Mouse (Mus musculus): Measurements from ENCODE around the gene Olfr1364. TPM values are rescaled to one million over a fixed set of nuclear protein-coding genes. Genes with fewer than 3 reads are reported as not detected.
A peak's percentile ranks its signal among the peaks of the same experiment; 100 is the strongest.

Gene Olfr1364
- polyA plus RNA-seq (2016; fragmentation: Nextera tagmentation; extraction: Ambion mirVana) = not detected in 2 replicates

DNA sequence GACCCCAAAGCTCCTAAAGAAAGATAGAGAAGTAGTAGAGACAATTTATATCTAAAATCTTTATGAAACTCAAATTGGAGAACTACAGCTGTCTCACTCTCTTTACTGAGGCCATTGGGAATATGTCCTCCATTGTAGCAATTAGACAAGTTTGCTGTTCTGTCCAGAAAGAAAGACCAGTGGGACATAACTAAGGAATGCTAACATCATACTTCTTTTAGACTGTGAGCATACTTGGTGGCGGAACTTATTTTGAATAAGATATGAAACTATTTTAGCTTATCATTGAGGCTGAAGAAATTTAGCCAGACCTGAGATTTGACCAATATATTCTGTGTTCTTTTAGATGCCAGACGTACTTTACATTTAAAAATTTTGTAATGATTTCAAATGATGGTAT lies at the start of gene Olfr1364:
Gene Olfr1364 (minus strand): TSS at position 101 of the 400 bp plus-strand sequence.
- no peak within 1 kb of the TSS for H3K4me3 ChIP-seq
- no peaks in the 10 kb centered on the region for H3K27me3 ChIP-seq (replicated peaks)
- H3K9me3 ChIP-seq (replicated peaks) = no peaks in the 10 kb centered on the region
- H3K9ac ChIP-seq = no peak within 1 kb of the TSS
- H3K4me2 ChIP-seq = no peak within 1 kb of the TSS
- WGBS = 79% methylated on average over 2 of the region's 2 CpGs
- no peak within 1 kb of the TSS for H3K27ac ChIP-seq (ENCODE audit: poor library complexity, severe bottlenecking)
- H3K36me3 ChIP-seq = no peaks in the 10 kb centered on the region
- H3K4me1 ChIP-seq (replicated peaks) = no peaks in the 10 kb centered on the region
- ATAC-seq (ENCODE audit: insufficient number of reproducible peaks, low FRiP score) = no peak

DNA sequence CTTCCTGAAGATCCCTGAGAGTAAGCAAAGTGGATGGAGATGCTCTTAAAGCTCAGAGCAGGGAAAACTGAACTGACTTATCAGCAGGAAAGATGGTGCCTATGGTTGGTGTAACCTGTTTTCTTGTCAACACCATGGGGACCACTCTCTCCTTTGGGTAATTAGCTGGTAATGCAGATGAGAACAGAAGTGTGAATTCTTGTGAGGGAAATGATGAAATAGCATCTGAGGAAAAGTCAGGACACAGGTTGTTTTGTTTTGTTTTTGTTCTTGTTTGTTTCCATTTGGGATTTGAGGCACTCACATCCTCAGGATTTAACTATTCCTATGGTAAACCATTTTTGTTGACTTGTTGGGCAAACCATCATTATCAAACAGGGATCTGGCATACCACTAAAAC lies 32.4 kb upstream of the Olfr1364 start, which contains the start of gene Olfr1362:
Gene Olfr1362 (minus strand): TSS at position 101 of the 400 bp plus-strand sequence.
- no peak for ATAC-seq (ENCODE audit: insufficient number of reproducible peaks, low FRiP score)
- Histone ChIP-seq H3K9ac (no peak within 1 kb of the TSS), H3K4me1 (replicated peaks) (no peaks in the 10 kb centered on the region), H3K36me3 (no peaks in the 10 kb centered on the region), H3K4me2 (no peak within 1 kb of the TSS), H3K27ac (ENCODE audit: poor library complexity, severe bottlenecking) (no peak within 1 kb of the TSS), H3K4me3 (no peak within 1 kb of the TSS), H3K27me3 (replicated peaks) (no peaks in the 10 kb centered on the region), H3K9me3 (replicated peaks) (no peaks in the 10 kb centered on the region)

DNA sequence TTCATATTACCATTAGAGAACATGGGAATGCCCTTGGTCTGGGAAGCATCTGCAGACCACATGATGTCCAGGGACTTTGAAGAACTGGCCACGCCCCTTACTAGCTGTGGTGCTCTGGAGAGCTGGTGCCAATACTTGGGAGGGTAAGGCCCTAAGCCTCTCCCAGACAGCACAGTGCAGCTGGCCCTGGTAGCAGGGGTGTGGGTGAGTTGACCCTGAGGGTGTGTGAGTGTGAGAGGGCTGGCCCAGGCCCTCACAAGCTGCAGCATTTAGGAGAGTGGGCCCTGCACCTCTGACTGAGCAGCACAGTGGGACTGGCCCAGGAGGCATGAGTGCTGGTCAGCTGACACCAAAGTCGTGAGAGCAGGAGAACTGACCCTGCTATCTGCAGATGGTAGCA lies 10.1 kb upstream of the Olfr1364 start:
- Histone ChIP-seq H3K4me2 (no peak overlapping the region), H3K27me3 (replicated peaks) (no peaks in the 10 kb centered on the region), H3K9ac (no peak overlapping the region), H3K36me3 (no peaks in the 10 kb centered on the region), H3K4me1 (replicated peaks) (no peaks in the 10 kb centered on the region), H3K4me3 (no peak overlapping the region), H3K27ac (ENCODE audit: poor library complexity, severe bottlenecking) (no peak overlapping the region), H3K9me3 (replicated peaks) (no peaks in the 10 kb centered on the region)
- ATAC-seq (ENCODE audit: insufficient number of reproducible peaks, low FRiP score) = 0 out of 2 replicates have a peak, but pooled peaks have one; percentile 9
- WGBS = 49% methylated on average over 2 of the region's 2 CpGs

DNA sequence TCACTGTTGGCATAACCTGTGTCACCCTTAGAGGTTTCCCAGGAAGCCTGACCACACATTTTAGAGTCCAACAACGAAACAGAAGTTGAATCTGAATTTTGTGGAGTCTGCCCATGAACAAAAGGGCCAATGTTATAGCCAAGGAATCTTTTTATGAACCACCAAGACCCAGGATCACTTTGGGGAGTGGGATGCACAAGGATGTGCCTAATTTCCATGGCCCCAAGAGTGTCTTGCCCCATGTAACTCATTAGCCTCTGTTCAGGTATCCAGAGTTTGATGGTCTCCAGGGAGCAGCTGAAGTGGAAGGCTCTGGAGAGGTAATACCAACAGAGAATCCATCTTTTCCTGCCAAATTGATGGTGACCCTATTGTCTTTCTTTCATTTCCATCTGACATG lies 21.8 kb downstream of the Olfr1364 start, which contains the start of gene Olfr1535:
Gene Olfr1535 (minus strand): TSS at position 101 of the 400 bp plus-strand sequence.
- Histone ChIP-seq H3K36me3 (no peaks in the 10 kb centered on the region), H3K4me3 (no peak within 1 kb of the TSS), H3K4me2 (no peak within 1 kb of the TSS), H3K9me3 (replicated peaks) (no peaks in the 10 kb centered on the region), H3K9ac (no peak within 1 kb of the TSS), H3K27ac (ENCODE audit: poor library complexity, severe bottlenecking) (no peak within 1 kb of the TSS), H3K27me3 (replicated peaks) (no peaks in the 10 kb centered on the region), H3K4me1 (replicated peaks) (no peaks in the 10 kb centered on the region)
- no peak for ATAC-seq (ENCODE audit: insufficient number of reproducible peaks, low FRiP score)
- 43% methylated on average over 1 of the region's 1 CpGs for WGBS

DNA sequence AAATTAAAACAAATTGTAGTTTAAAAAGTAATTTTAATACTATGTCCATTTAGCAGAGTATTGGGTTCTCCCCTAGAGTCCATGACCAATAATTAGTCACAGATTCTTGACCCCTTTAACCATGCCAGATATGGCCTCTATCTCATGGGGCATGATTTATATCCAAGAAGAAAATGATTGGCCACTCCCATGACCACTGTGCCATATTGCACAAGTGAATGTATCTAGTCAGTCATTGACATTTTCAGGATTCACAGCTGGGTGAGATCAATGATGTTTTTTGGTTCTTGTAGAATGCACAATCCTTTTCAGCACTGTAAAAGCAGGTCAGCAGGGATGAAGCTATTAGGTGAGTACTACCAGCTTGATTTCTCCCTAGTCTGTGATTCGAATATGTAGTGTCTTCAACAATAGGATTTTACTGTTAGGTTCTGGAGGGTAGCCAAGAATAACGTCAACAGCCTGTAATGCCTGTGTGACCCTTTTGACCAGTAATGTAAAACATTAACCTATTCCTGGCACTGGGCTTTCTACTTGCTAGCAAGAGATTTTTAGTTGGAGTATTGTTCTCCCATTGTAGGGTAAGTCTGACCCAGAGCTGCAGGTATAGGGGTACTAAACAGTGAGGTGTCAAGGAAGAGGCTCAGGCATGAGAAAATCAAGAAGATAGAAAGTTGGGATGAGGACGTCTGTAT lies 31.0 kb downstream of the Olfr1364 start:
- Histone ChIP-seq H3K36me3 (no peaks in the 10 kb centered on the region), H3K9me3 (replicated peaks) (no peaks in the 10 kb centered on the region), H3K4me2 (no peak overlapping the region), H3K9ac (no peak overlapping the region), H3K27me3 (replicated peaks) (no peaks in the 10 kb centered on the region), H3K27ac (ENCODE audit: poor library complexity, severe bottlenecking) (no peak overlapping the region), H3K4me3 (no peak overlapping the region), H3K4me1 (replicated peaks) (no peaks in the 10 kb centered on the region)
- ATAC-seq (ENCODE audit: insufficient number of reproducible peaks, low FRiP score) = no peak
- 49% methylated on average over 3 of the region's 3 CpGs for whole genome bisulfite sequencing

DNA sequence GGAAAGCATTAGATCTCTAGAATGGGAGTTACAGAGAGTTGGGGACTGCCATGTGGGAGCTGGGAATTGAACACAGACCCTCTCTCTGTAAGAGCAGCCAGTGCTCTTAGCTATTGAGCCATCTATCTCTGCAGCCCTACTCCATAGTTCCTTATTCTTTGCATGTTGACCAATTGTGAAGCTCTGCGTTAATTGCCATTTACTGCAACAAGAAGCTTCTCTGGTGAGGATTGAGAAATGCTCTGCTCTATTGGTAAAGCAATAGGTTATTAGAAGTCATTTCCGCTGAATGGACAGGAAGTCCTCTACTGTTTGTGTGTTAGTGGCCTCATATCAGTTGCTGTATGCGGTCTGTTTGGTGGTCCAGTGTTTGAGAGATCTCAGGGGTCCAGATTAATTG lies 32.1 kb downstream of the Olfr1364 start:
- no peak overlapping the region for H3K4me2 ChIP-seq
- H3K36me3 ChIP-seq = no peaks in the 10 kb centered on the region
- no peak overlapping the region for H3K27ac ChIP-seq (ENCODE audit: poor library complexity, severe bottlenecking)
- H3K27me3 ChIP-seq (replicated peaks) = no peaks in the 10 kb centered on the region
- H3K4me1 ChIP-seq (replicated peaks) = no peaks in the 10 kb centered on the region
- H3K9ac ChIP-seq = no peak overlapping the region
- H3K9me3 ChIP-seq (replicated peaks) = no peaks in the 10 kb centered on the region
- 78% methylated on average over 3 of the region's 3 CpGs for WGBS
- no peak overlapping the region for H3K4me3 ChIP-seq
- ATAC-seq (ENCODE audit: insufficient number of reproducible peaks, low FRiP score) = no peak

DNA sequence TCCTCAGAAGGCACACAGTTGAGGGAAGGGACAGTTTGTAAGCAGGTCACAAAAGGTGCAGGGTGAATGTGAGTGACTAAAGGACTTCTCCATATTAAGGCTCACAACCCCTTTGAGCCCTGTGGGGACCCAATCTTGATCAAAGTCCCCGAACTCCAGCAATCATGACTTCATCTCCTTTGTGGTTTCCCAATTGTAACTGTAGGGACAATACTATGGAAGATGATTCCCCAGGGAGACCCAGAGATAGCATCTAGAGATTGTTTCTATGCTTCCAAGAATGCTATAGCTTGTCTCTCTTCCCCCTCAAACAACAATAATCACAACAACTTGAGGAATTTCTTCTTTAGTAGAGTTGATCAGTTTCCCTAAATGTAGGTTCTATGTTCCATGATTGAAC lies 38.9 kb downstream of the Olfr1364 start, which contains the start of gene Olfr1366:
Gene Olfr1366 (minus strand): TSS at position 101 of the 400 bp plus-strand sequence.
- WGBS = 55% methylated on average over 1 of the region's 1 CpGs
- 0 out of 2 replicates have a peak, but pooled peaks cover 4% of the 10 kb centered on the region for H3K27me3 ChIP-seq (replicated peaks)
- no peak within 1 kb of the TSS for H3K4me3 ChIP-seq
- H3K9me3 ChIP-seq (replicated peaks) = no peaks in the 10 kb centered on the region
- H3K4me1 ChIP-seq (replicated peaks) = no peaks in the 10 kb centered on the region
- no peak within 1 kb of the TSS for H3K9ac ChIP-seq
- no peaks in the 10 kb centered on the region for H3K36me3 ChIP-seq
- ATAC-seq (ENCODE audit: insufficient number of reproducible peaks, low FRiP score) = no peak
- no peak within 1 kb of the TSS for H3K4me2 ChIP-seq
- no peak within 1 kb of the TSS for H3K27ac ChIP-seq (ENCODE audit: poor library complexity, severe bottlenecking)

DNA sequence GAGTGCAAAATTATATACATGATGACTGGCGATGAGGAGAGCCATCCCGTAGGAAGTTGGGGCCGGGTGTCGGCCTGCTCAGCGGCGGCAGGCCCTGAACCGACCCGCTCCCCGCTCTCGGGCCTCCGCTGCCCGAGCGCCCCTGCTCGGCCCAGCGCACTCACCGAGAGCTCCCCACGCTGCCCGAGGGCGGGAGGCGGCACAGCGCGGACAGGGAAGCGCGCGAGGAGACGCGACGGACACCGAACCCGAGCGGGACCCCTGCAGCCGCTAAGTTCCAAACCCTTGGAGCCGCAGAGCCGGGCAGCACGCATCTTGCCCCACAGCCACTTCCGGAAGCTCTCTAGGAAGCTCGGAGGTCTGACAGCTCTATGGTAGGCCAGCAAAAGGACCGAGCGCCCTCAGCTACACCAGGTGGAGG lies 50.8 kb downstream of the Olfr1364 start, which contains the start of gene Zkscan8:
Gene Zkscan8 (minus strand): TSS at position 340 of the 421 bp plus-strand sequence.
- under 1% methylated on average over 39 of the region's 39 CpGs for WGBS
- Histone ChIP-seq H3K9ac (peak within 1 kb of the TSS; percentile 94), H3K4me2 (peak within 1 kb of the TSS; percentile 69), H3K27me3 (replicated peaks) (no peaks in the 10 kb centered on the region), H3K36me3 (peaks cover 9% of the 10 kb centered on the region), H3K4me3 (peak within 1 kb of the TSS; percentile 84), H3K27ac (ENCODE audit: poor library complexity, severe bottlenecking) (peak within 1 kb of the TSS; percentile 88), H3K4me1 (replicated peaks) (peaks cover 4% of the 10 kb centered on the region; the same call in 1 of the 2 replicates), H3K9me3 (replicated peaks) (no peaks in the 10 kb centered on the region)
- peak; percentile 93 for ATAC-seq (ENCODE audit: insufficient number of reproducible peaks, low FRiP score)

DNA sequence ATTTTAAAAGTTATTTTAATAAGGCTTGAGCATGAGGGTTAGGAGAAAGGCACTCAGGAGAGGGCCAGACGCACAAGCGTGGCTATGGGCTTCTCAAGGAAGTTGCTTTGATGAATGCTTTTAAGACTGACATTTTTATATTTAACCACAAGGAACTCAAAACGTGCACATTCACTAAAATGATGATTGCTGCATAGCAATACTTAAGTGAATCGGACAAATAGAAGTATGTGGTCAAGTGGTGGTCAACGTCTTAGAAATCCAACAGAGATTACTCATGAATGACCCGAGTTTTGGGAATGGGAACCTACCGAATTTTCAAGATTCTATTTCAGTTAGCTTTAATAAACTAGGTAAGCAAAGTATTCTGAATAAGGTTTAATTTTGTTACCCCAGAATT lies 51.4 kb downstream of the Olfr1364 start:
- H3K9ac ChIP-seq = no peak overlapping the region
- WGBS = 47% methylated on average over 7 of the region's 7 CpGs
- H3K9me3 ChIP-seq (replicated peaks) = no peaks in the 10 kb centered on the region
- no peak for ATAC-seq (ENCODE audit: insufficient number of reproducible peaks, low FRiP score)
- no peaks in the 10 kb centered on the region for H3K27me3 ChIP-seq (replicated peaks)
- H3K36me3 ChIP-seq = peaks cover 14% of the 10 kb centered on the region
- no peak overlapping the region for H3K27ac ChIP-seq (ENCODE audit: poor library complexity, severe bottlenecking)
- peak overlapping the region; percentile 38 for H3K4me3 ChIP-seq
- H3K4me2 ChIP-seq = peak overlapping the region; percentile 57
- peaks cover 4% of the 10 kb centered on the region; the same call in 1 of the 2 replicates for H3K4me1 ChIP-seq (replicated peaks)

All from heart, embryonic 12.5 days (tissue).